Mouse (Mus musculus): ENCODE results near the gene Col9a3.

DNA sequence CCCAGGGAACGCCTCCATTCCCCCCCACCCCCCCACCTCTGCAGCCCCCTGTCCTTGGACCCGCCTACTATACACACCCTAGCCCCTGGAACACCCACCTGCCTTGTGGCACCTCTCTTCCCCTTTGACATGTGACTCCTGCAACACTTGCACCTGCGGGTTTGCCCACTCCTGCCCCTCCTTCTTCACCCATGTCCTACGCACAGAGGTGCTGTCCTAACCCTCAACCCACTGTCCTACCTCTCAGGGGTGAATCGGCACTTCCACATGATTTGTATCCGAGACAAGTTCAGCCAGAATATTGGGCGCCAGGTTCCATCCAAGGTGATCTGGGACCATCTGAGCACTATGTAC lies 14.5 kb upstream of the Col9a3 start:
- TF ChIP-seq EP300 (IDR thresholded peaks at IDR 0.05; ENCODE audit: low read depth) (no peak), CTCF (IDR thresholded peaks at IDR 0.05; ENCODE audit: low read depth) (no peak)
